Comparison of ENCODE assay signal across 15 mouse cellular contexts in the genomic region with DNA sequence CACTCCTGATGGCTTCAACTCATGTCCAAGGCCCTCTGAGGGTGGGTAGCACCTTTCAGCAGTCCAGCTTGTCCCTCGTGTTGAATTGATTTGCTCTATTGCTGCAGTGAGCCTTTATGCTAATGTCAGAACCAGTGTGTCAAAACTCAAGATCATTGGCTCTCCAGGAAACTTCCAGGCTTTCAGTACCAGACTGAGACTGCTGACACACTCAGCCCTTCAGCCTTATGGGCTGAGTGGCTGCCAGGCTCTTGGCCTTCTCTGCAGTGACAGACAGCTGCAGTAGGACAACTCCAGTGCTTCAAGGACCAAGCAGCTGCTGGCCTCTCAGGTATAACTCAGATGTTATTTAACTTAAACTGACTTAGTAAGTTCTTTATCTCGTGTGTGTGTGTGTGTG. TPM values are rescaled to one million over a fixed set of nuclear protein-coding genes. Genes with fewer than 3 reads are reported as not detected.
DNase-seq lines count a peak whose midpoint lies in the region.
"Had no signal": no experiment of that assay in that cellular context is flagged by ENCODE, and none has a peak within 500 bp of the region (broad histone marks: within the 10 kb centered on the region; RNA-seq: fewer than 3 reads in every experiment).

No protein-coding gene starts in this region.

- peak; percentile 31 for DNase-seq in adrenal gland, postnatal 10 days
- DNase-seq in adrenal gland, adult 8-10 months: no peak
- DNase-seq in gastrocnemius, postnatal 14 days: peak; percentile 33
- no peak for DNase-seq in gastrocnemius, postnatal 10 days
- peak; percentile 11 for DNase-seq in adrenal gland, postnatal 25 days
- no peak for DNase-seq in right cerebral cortex, adult 2 months (ENCODE audit: low spot score in 2 of 2)
- DNase-seq: B cell, adult 2 months; cerebellum, adult 11-12 months; cerebellum, adult 8-10 months; cerebellum, postnatal 10 days; cerebellum, postnatal 36 days; embryo, embryonic 11 days; heart, postnatal 14 days; kidney, adult 11 months; kidney, adult 8-10 months had no signal

- intact Hi-C loops in gastrocnemius, postnatal 14 days (cut with DNase I; ENCODE audit: low total_unique reads): no loop called here

RNA-seq across cellular contexts. Expression of gene Cyb5r4, which starts 57.7 kb away (rescaled TPM):
- total RNA-seq in adrenal gland, postnatal 10 days (2021): 10 to 100 TPM; 31.7 to 35.9 TPM
- 10 to 100 TPM; 38.7 to 46.3 (median 43.8) TPM for total RNA-seq in adrenal gland, adult 8-10 months (2022)
- total RNA-seq in gastrocnemius, postnatal 14 days (2021): 10 to 100 TPM; 19.9 to 21.6 TPM
- 10 to 100 TPM; 20.4 to 21.1 TPM for total RNA-seq in gastrocnemius, postnatal 10 days (2021)
- 44.0 and 53.1 TPM in 2 replicates for total RNA-seq in adrenal gland, postnatal 25 days (2021)

Comparison
In these comparisons a context has a peak if more than half of its experiments do, and no peak if none do; other contexts are left out.
1. DNase-seq: peak in adrenal gland, postnatal 10 days (single experiment), gastrocnemius, postnatal 14 days (single experiment) and adrenal gland, postnatal 25 days (single experiment); none in adrenal gland, adult 8-10 months (single experiment), gastrocnemius, postnatal 10 days (single experiment) and right cerebral cortex, adult 2 months (0 of 2).